Mouse (Mus musculus): ENCODE data around the gene Prkca.
"Not testable (repeated sequence)": the region's sequence is repeated elsewhere in the genome, so short reads cannot be mapped to it uniquely, and the experiment has no call there.

Gene Prkca

GRCm38 (mm10) chr11:108101280-108101950, 242.3 kb downstream of the Prkca start:
- DNase-seq, result no peak

- DNase-seq, result no peak
Observed at GRCm38 (mm10) chr11:108098306-108098705, 245.4 kb downstream of the Prkca start.

GRCm38 (mm10) chr11:108094796-108095195, 248.9 kb downstream of the Prkca start:
- DNase-seq, result no peak

- DNase-seq, result no peak
Observed at GRCm38 (mm10) chr11:108093248-108093647, 250.5 kb downstream of the Prkca start.

- DNase-seq, result no peak
Observed at GRCm38 (mm10) chr11:108091238-108091637, 252.5 kb downstream of the Prkca start.

- no peak for DNase-seq
Observed at GRCm38 (mm10) chr11:108090706-108091105, 253.0 kb downstream of the Prkca start.

GRCm38 (mm10) chr11:108088063-108088462, 255.7 kb downstream of the Prkca start:
- DNase-seq, result no peak

GRCm38 (mm10) chr11:108087105-108087700, 256.5 kb downstream of the Prkca start:
- not testable (repeated sequence) for DNase-seq

- no peak for DNase-seq
Observed at GRCm38 (mm10) chr11:108082673-108083072, 261.1 kb downstream of the Prkca start.

- no peak for DNase-seq
Observed at GRCm38 (mm10) chr11:108079946-108080650, 263.6 kb downstream of the Prkca start.

- DNase-seq, result no peak
Observed at GRCm38 (mm10) chr11:108079454-108079853, 264.3 kb downstream of the Prkca start.

GRCm38 (mm10) chr11:108077514-108077913, 266.2 kb downstream of the Prkca start:
- DNase-seq, result no peak

GRCm38 (mm10) chr11:108072606-108073243, 271.0 kb downstream of the Prkca start:
- no peak for DNase-seq

- no peak for DNase-seq
Observed at GRCm38 (mm10) chr11:108071230-108071629, 272.5 kb downstream of the Prkca start.

- no peak for DNase-seq
Observed at GRCm38 (mm10) chr11:108070038-108070437, 273.7 kb downstream of the Prkca start.

- no peak for DNase-seq
Observed at GRCm38 (mm10) chr11:108068430-108068829, 275.3 kb downstream of the Prkca start.

GRCm38 (mm10) chr11:108067161-108067560, 276.6 kb downstream of the Prkca start:
- DNase-seq, result no peak

GRCm38 (mm10) chr11:108064401-108064800, 279.3 kb downstream of the Prkca start:
- DNase-seq, result no peak

- no peak for DNase-seq
Observed at GRCm38 (mm10) chr11:108063096-108063495, 280.6 kb downstream of the Prkca start.

- no peak for DNase-seq
Observed at GRCm38 (mm10) chr11:108061571-108062479, 281.9 kb downstream of the Prkca start.

- DNase-seq, result no peak
Observed at GRCm38 (mm10) chr11:108057138-108057537, 286.6 kb downstream of the Prkca start.

- DNase-seq, result no peak
Observed at GRCm38 (mm10) chr11:108054647-108055046, 289.1 kb downstream of the Prkca start.
